Mouse (Mus musculus) intestine, embryonic 14.5 days (tissue): ENCODE results near the gene Rpn2. TPM values are rescaled to one million over a fixed set of nuclear protein-coding genes. Genes with fewer than 3 reads are reported as not detected.

Experiments
- ATAC-seq: fragments of 200-750 bp; cut with Nextera tagmentation; replicated peaks from 2 replicates; pipeline ENCODE4 v1.8.0; 2017; ENCODE audit warnings: low read depth, moderate number of reproducible peaks, moderate TSS enrichment, moderate library complexity; ENCODE audit not compliant: low FRiP score, low TSS enrichment
- DNase-seq: peaks from one replicate; pipeline ENCODE4 v3.0.0-alpha.2; 2018; ENCODE audit warnings: low spot score
- H3K27ac ChIP-seq: fragments of 300-500 bp; sonication (generic); 2 replicates; pipeline ENCODE4 v1.5.1; 2014; ENCODE audit warnings: low read depth, mild to moderate bottlenecking, control low read depth
- H3K27me3 ChIP-seq: fragments of 300-500 bp; sonication (generic); replicated peaks from 2 replicates; pipeline ENCODE4 v1.6.1; 2014; ENCODE audit warnings: low read length, control low read depth; ENCODE audit not compliant: control insufficient read depth, insufficient read depth
- H3K36me3 ChIP-seq: fragments of 300-500 bp; sonication (generic); 2 replicates; pipeline ENCODE4 v1.6.1; 2014; ENCODE audit warnings: low read length, control low read depth; ENCODE audit not compliant: control insufficient read depth, insufficient read depth
- H3K4me1 ChIP-seq: fragments of 300-500 bp; sonication (generic); replicated peaks from 2 replicates; pipeline ENCODE4 v1.6.1; 2014; ENCODE audit warnings: low read length, control low read depth, mixed read lengths; ENCODE audit not compliant: control insufficient read depth, insufficient read depth
- H3K4me2 ChIP-seq: fragments of 300-500 bp; sonication (generic); 2 replicates; pipeline ENCODE4 v1.6.1; 2014; ENCODE audit warnings: low read length
- H3K4me3 ChIP-seq: fragments of 300-500 bp; sonication (generic); 2 replicates; pipeline ENCODE4 v1.5.1; 2014; ENCODE audit warnings: low read depth, low read length, control low read depth, mixed read lengths
- H3K9ac ChIP-seq: fragments of 300-500 bp; sonication (generic); 2 replicates; pipeline ENCODE4 v1.6.1; 2014; ENCODE audit warnings: mild to moderate bottlenecking, low read length
- H3K9me3 ChIP-seq: fragments of 300-500 bp; sonication (generic); 2 replicates; pipeline ENCODE4 v1.6.1; 2016; ENCODE audit warnings: low read length, control low read depth; ENCODE audit not compliant: control insufficient read depth
- whole genome bisulfite sequencing: fragments of 180-500 bp; shearing (Covaris S2); extraction: QIAGEN DNeasy Blood & Tissue Kit; methylation state at CpG from one replicate; pipeline ENCODE4 v1.1.7; 2014; 5-methylcytosine and 5-hydroxymethylcytosine counted together
- polyA plus RNA-seq: library from polyadenylated mRNA; unstranded; fragments of >200 nt; fragmentation: Nextera tagmentation; extraction: Ambion mirVana; gene quantifications from 2 replicates; pipeline ENCODE4 v1.2.1, GENCODE M21; 2014

The Rpn2 gene
- polyA plus RNA-seq, 1 experiment from 2014 or later, result 338 TPM

DNA sequence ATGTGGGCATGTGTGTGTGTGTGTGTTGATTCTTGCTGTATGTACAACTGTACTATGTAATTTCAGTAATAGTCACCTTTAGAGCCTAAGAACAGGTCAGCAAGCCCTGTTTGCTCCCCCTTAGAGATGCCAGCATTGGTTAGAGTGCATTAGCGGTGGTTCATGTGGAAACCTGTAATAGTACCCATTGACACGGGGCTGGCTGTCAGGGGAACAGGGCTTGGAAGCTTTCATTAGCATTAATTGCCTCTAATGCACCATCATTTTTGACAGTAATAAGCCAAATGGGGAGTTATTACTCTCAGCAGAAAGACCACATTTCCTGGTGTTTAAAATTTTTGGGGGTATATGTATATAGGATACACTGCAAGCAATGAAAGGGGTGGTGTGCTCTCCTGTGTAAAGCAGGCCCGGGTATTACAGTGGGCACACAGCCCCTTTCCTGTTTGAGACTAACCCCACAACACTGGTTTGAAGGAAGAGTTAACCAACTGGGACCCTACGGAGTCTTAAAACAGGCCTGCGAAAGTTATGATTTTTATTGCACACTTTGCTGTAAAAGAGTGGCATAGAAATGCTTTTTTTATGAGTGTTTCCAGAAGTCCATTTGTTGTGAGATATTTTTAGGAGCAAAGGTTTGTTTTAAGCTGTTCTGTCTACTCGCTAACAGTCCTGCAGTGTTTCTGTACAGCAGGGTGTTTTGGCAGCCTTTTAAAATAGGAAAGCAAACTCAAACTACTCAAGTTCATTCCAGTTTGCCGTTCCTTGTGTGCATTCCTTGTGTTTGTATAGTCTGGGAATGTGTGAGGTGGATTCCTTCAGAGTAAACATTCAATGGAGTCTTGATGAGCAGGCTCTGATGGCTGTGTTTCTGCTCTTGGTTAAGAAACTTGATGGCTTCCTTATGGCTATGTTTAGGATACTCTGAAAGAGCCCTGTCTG, 27.5 kb downstream of the Rpn2 start:
- no peak overlapping the region for H3K9ac ChIP-seq
- DNase-seq (no peak), ATAC-seq (peak; percentile 46; the same call in 1 of the 2 replicates)
- no peaks in the 10 kb centered on the region for H3K27me3 ChIP-seq
- no peak overlapping the region for H3K4me2 ChIP-seq
- WGBS, result 35% methylated on average over 7 of the region's 7 CpGs
- peak overlapping the region; percentile 84 for H3K27ac ChIP-seq
- no peak overlapping the region for H3K4me3 ChIP-seq
- no peaks in the 10 kb centered on the region for H3K9me3 ChIP-seq
- peaks cover 22% of the 10 kb centered on the region for H3K4me1 ChIP-seq
- H3K36me3 ChIP-seq, result peaks cover 83% of the 10 kb centered on the region

DNA sequence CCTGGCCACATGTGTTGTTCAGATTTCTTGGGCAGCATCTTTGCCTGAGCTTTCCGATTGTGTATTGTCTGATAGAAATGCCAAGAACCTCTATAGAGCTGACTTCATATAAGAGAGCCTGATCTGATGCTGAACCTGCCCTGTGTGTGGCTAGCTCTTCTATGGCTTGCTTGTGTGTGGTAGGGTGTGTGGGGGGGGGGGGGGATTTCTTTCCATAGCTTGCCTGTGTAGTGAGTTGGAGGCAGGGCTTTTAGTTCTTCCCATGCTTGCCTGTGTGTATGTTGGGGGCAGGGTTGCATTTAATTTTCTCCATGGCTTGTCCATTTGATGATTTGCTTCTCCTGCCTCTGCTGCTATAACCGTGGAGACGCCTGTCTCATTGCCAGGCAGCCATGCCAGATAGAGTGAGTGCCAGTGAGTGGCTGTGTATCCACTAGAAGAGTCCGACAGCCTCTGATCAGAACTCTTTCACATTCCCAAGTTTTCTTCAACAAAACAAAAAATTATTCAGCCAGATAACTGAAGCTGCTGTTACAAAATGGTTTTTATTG, 29.0 kb downstream of the Rpn2 start:
- Histone ChIP-seq H3K27ac (peak overlapping the region; percentile 84), H3K9ac (no peak overlapping the region), H3K27me3 (no peaks in the 10 kb centered on the region), H3K9me3 (no peaks in the 10 kb centered on the region), H3K4me3 (no peak overlapping the region), H3K4me2 (no peak overlapping the region), H3K4me1 (peaks cover 22% of the 10 kb centered on the region), H3K36me3 (peaks cover 82% of the 10 kb centered on the region)
- DNase-seq (no peak), ATAC-seq (no peak)
- 48% methylated on average over 4 of the region's 4 CpGs for WGBS

GRCm38 (mm10) chr2:157308273-157308917, 29.6 kb downstream of the Rpn2 start:
- Histone ChIP-seq H3K4me2 (no peak overlapping the region), H3K36me3 (peaks cover 82% of the 10 kb centered on the region), H3K27ac (peak overlapping the region; percentile 84), H3K4me1 (peaks cover 22% of the 10 kb centered on the region), H3K27me3 (no peaks in the 10 kb centered on the region), H3K4me3 (no peak overlapping the region), H3K9me3 (no peaks in the 10 kb centered on the region), H3K9ac (no peak overlapping the region)
- ATAC-seq (peak; percentile 71), DNase-seq (no peak)
- WGBS, result 29% methylated on average over 2 of the region's 2 CpGs

DNA sequence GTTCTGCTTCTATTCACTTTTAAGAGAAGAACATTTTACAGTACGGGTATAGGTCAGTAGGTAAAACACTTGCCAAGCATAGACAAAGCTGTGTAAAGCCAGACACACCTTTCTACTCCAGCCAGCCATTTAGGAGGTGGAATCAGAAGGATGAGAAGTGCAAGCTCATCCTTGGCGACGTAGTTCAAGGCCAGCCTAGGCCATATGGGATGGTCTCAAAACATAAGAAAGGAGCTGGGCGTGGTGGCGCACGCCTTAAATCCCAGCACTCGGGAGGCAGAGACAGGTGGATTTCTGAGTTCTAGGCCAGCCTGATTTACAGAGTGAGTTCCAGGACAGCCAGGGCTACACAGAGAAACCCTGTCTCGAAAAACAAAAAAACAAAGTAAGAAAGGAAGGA, 30.8 kb downstream of the Rpn2 start:
- ATAC-seq, result no peak
- no peak overlapping the region for H3K9ac ChIP-seq
- H3K27ac ChIP-seq, result 0 out of 2 replicates have a peak overlapping the region, but pooled peaks have one; percentile 84
- H3K4me2 ChIP-seq, result no peak overlapping the region
- H3K9me3 ChIP-seq, result no peaks in the 10 kb centered on the region
- no peaks in the 10 kb centered on the region for H3K27me3 ChIP-seq
- 93% methylated on average over 8 of the region's 8 CpGs for WGBS
- H3K4me1 ChIP-seq, result peaks cover 22% of the 10 kb centered on the region
- no peak overlapping the region for H3K4me3 ChIP-seq
- peaks cover 85% of the 10 kb centered on the region for H3K36me3 ChIP-seq
- no peak for DNase-seq

DNA sequence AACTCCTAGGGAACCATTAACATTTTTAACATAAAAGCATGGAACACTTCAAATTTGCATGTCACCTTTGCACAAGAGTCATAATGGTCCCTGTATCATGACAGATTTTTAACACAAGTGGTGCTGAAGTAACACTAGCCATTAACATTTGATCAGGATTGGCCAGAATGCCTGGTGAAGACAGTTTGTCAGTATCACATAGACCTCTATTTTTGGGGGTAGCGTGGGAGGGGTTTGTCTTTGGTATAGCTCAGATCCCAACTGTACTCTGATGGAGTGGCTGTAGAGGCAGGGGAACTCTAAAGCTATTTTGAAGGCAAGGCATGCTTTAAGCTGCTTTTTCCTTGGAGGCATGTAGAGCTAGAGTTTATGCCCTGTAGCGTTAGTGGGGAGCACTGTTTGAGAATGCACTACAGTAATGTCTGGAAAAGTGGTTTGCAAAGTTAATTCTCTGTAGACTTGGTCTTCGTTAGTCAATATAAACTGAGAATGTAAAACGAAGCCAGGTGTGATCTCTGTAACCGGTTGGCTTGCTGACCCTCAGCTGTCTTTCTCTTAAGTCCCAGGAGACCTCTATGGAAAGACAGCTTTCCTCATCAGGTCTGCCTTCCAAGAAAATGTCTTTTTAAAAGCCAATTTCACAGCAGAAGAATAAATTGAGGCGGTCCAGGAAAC, 32.3 kb downstream of the Rpn2 start:
- H3K27me3 ChIP-seq, result no peaks in the 10 kb centered on the region
- DNase-seq (no peak), ATAC-seq (no peak)
- H3K27ac ChIP-seq, result no peak overlapping the region
- no peak overlapping the region for H3K4me3 ChIP-seq
- no peak overlapping the region for H3K9ac ChIP-seq
- peaks cover 86% of the 10 kb centered on the region for H3K36me3 ChIP-seq
- no peaks in the 10 kb centered on the region for H3K9me3 ChIP-seq
- peaks cover 12% of the 10 kb centered on the region for H3K4me1 ChIP-seq
- WGBS, result 89% methylated on average over 6 of the region's 6 CpGs
- no peak overlapping the region for H3K4me2 ChIP-seq

GRCm38 (mm10) chr2:157313718-157314117, 34.9 kb downstream of the Rpn2 start:
- no peak overlapping the region for H3K9ac ChIP-seq
- no peaks in the 10 kb centered on the region for H3K9me3 ChIP-seq
- no peaks in the 10 kb centered on the region for H3K4me1 ChIP-seq
- WGBS, result 69% methylated on average over 3 of the region's 3 CpGs
- DNase-seq (no peak), ATAC-seq (no peak)
- no peak overlapping the region for H3K4me2 ChIP-seq
- H3K27me3 ChIP-seq, result no peaks in the 10 kb centered on the region
- H3K4me3 ChIP-seq, result no peak overlapping the region
- 0 out of 2 replicates have a peak overlapping the region, but pooled peaks have one; percentile 5 for H3K27ac ChIP-seq
- H3K36me3 ChIP-seq, result peaks cover 93% of the 10 kb centered on the region

GRCm38 (mm10) chr2:157314310-157314709, 35.5 kb downstream of the Rpn2 start:
- 89% methylated on average over 7 of the region's 7 CpGs for WGBS
- H3K9ac ChIP-seq, result no peak overlapping the region
- DNase-seq, result no peak
- H3K4me1 ChIP-seq, result no peaks in the 10 kb centered on the region
- no peak overlapping the region for H3K4me3 ChIP-seq
- H3K9me3 ChIP-seq, result no peaks in the 10 kb centered on the region
- peaks cover 95% of the 10 kb centered on the region for H3K36me3 ChIP-seq
- no peaks in the 10 kb centered on the region for H3K27me3 ChIP-seq
- no peak for ATAC-seq
- no peak overlapping the region for H3K4me2 ChIP-seq
- H3K27ac ChIP-seq, result 0 out of 2 replicates have a peak overlapping the region, but pooled peaks have one; percentile 5

GRCm38 (mm10) chr2:157315486-157315885, 36.7 kb downstream of the Rpn2 start:
- H3K4me2 ChIP-seq, result no peak overlapping the region
- DNase-seq (no peak), ATAC-seq (no peak)
- no peak overlapping the region for H3K9ac ChIP-seq
- WGBS, result 83% methylated on average over 6 of the region's 6 CpGs
- H3K27ac ChIP-seq, result no peak overlapping the region
- no peaks in the 10 kb centered on the region for H3K27me3 ChIP-seq
- no peaks in the 10 kb centered on the region for H3K4me1 ChIP-seq
- no peak overlapping the region for H3K4me3 ChIP-seq
- peaks cover 94% of the 10 kb centered on the region for H3K36me3 ChIP-seq
- H3K9me3 ChIP-seq, result no peaks in the 10 kb centered on the region
